In the genomic region with DNA sequence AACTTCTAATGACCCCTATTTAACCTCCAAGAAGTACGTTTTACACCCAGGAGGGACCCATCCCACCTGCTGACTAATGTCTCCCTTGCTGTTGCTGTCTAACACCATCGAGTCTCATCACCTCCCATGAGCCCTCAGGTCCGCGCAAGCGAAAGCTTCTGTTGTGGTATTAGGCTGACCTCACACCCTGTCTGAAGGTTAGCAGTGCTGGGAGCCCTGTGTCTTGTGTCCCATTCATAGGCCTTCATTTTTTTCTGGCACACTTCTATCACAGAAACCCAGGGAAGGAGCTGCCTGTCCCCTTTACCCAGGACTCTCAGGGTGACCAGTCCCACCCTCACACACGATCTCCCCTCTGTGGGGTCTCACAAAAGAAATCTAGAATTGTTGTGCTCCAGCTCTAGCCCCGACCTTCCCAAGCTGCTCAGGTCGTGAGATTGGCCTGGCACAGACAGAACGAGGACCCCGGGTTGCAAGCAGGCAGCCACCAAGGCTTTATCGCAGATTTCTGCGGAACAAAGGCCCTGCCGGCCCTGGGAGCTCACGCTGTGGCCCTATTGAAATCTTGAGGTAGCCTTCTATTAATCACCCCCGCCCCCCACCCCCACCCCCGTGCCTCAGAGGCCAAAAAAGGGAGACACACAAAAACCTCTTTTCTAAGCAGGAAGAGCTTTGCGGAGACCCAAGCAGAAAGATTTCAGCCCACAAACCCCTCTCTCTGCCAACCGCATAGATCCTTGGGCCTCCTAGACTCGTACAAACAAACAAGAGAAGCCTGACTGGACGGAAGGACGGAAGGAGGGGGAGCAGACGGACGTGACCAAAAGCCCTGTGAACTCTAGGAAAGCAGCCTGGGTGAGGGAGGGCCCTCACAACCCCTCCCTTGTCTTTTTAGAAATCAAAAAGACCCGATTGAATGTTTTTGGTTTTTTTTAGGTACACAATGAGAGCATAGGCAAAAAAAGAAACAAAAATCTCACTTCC, we compare ENCODE assay signal across 8 mouse cellular contexts. TPM values are rescaled to one million over a fixed set of nuclear protein-coding genes. Genes with fewer than 3 reads are reported as not detected.
DNase-seq lines count a peak whose midpoint lies in the region; ATAC-seq and TF ChIP-seq lines count a peak whose summit lies in the region.

No protein-coding gene starts in this region.

- DNase-seq in lung, embryonic 14.5 days, result peak; percentile 66
- no peak for DNase-seq in lung, adult 2 months
- DNase-seq in liver, embryonic 11.5 days (ENCODE audit: low spot score), result no peak
- DNase-seq in spleen, postnatal 14 days (ENCODE audit: low spot score in 2 of 2), result no peak
- no peak for DNase-seq in right cerebral cortex, postnatal 4 days

- H3K4me3 ChIP-seq in lung, embryonic 14.5 days (ENCODE audit: low read depth, low read length), result no peak overlapping the region
- H3K4me3 ChIP-seq in lung, adult 2 months (replicated peaks; ENCODE audit: extremely low read depth, low read depth, low read length), result no peak overlapping the region
- no peak overlapping the region for H3K4me3 ChIP-seq in forebrain, embryonic 16.5 days (replicated peaks; ENCODE audit: low read length)
- H3K4me3 ChIP-seq in liver, embryonic 11.5 days (ENCODE audit: low read depth, low read length), result no peak overlapping the region
- no peak overlapping the region for H3K4me3 ChIP-seq in neural tube, embryonic 12.5 days

- no peaks in the 10 kb centered on the region for H3K36me3 ChIP-seq in lung, embryonic 14.5 days (ENCODE audit: insufficient read depth)
- no peaks in the 10 kb centered on the region for H3K36me3 ChIP-seq in forebrain, embryonic 16.5 days (ENCODE audit: control insufficient read depth, insufficient read depth)
- H3K36me3 ChIP-seq in liver, embryonic 11.5 days (ENCODE audit: control insufficient read depth, insufficient read depth, low read length), result no peaks in the 10 kb centered on the region
- H3K36me3 ChIP-seq in neural tube, embryonic 12.5 days, result no peaks in the 10 kb centered on the region

- no peak for ATAC-seq in lung, embryonic 14.5 days (ENCODE audit: insufficient read depth)
- peak; percentile 38 for ATAC-seq in forebrain, embryonic 16.5 days
- no peak for ATAC-seq in liver, embryonic 11.5 days (replicated peaks; ENCODE audit: low FRiP score)
- peak; percentile 48 for ATAC-seq in neural tube, embryonic 12.5 days (ENCODE audit: low FRiP score, low read depth)
- no peak for ATAC-seq in frontal cortex, adult (ENCODE audit: low TSS enrichment)

- TF ChIP-seq POLR2A in lung, adult 2 months (IDR thresholded peaks at IDR 0.05; ENCODE audit: borderline replicate concordance, extremely low read depth, low read depth, low read length), result no peak

- H3K27ac ChIP-seq in lung, embryonic 14.5 days (ENCODE audit: low read depth), result peak overlapping the region; percentile 85
- H3K27ac ChIP-seq in forebrain, embryonic 16.5 days (ENCODE audit: low read length), result peak overlapping the region; percentile 84
- H3K27ac ChIP-seq in liver, embryonic 11.5 days (ENCODE audit: low read depth, low read length), result peak overlapping the region; percentile 8; the same call in 1 of the 2 replicates
- H3K27ac ChIP-seq in neural tube, embryonic 12.5 days, result peak overlapping the region; percentile 91

- WGBS in lung, embryonic 14.5 days, result 15% methylated on average over 24 of the region's 24 CpGs
- 23% methylated on average over 24 of the region's 24 CpGs for WGBS in lung, adult 2 months
- 2% methylated on average over 24 of the region's 24 CpGs for WGBS in forebrain, embryonic 16.5 days
- 14% methylated on average over 24 of the region's 24 CpGs for WGBS in liver, embryonic 11.5 days
- WGBS in neural tube, embryonic 12.5 days, result 5% methylated on average over 24 of the region's 24 CpGs

- peaks cover 7% of the 10 kb centered on the region for H3K4me1 ChIP-seq in lung, embryonic 14.5 days (ENCODE audit: insufficient read depth)
- H3K4me1 ChIP-seq in lung, adult 2 months (ENCODE audit: control insufficient read depth, insufficient read depth, low read length), result peaks cover 6% of the 10 kb centered on the region; the same call in 1 of the 2 replicates
- peaks cover 23% of the 10 kb centered on the region for H3K4me1 ChIP-seq in forebrain, embryonic 16.5 days (replicated peaks; ENCODE audit: control insufficient read depth, insufficient read depth, low read length)
- H3K4me1 ChIP-seq in liver, embryonic 11.5 days (replicated peaks; ENCODE audit: control insufficient read depth, insufficient read depth, low read length), result peaks cover 12% of the 10 kb centered on the region
- H3K4me1 ChIP-seq in neural tube, embryonic 12.5 days, result peaks cover 34% of the 10 kb centered on the region

- peak overlapping the region; percentile 48 for H3K9ac ChIP-seq in lung, embryonic 14.5 days
- peak overlapping the region; percentile 45 for H3K9ac ChIP-seq in forebrain, embryonic 16.5 days (replicated peaks; ENCODE audit: low read depth, low read length)
- H3K9ac ChIP-seq in liver, embryonic 11.5 days (ENCODE audit: low read depth, low read length), result peak overlapping the region; percentile 48
- 0 out of 2 replicates have a peak overlapping the region, but pooled peaks have one; percentile 26 for H3K9ac ChIP-seq in neural tube, embryonic 12.5 days

- H3K4me2 ChIP-seq in lung, embryonic 14.5 days, result peak overlapping the region; percentile 43
- no peak overlapping the region for H3K4me2 ChIP-seq in forebrain, embryonic 16.5 days (ENCODE audit: low read length)
- H3K4me2 ChIP-seq in liver, embryonic 11.5 days, result peak overlapping the region; percentile 39
- H3K4me2 ChIP-seq in neural tube, embryonic 12.5 days (replicated peaks), result peak overlapping the region; percentile 37

- H3K9me3 ChIP-seq in lung, embryonic 14.5 days (ENCODE audit: low read depth, low read length), result no peaks in the 10 kb centered on the region
- no peaks in the 10 kb centered on the region for H3K9me3 ChIP-seq in forebrain, embryonic 16.5 days (ENCODE audit: control insufficient read depth, low read length)
- peaks cover 3% of the 10 kb centered on the region; the same call in 1 of the 2 replicates for H3K9me3 ChIP-seq in liver, embryonic 11.5 days (ENCODE audit: control insufficient read depth, low read length)
- H3K9me3 ChIP-seq in neural tube, embryonic 12.5 days, result 0 out of 2 replicates have a peak, but pooled peaks cover 4% of the 10 kb centered on the region

- H3K27me3 ChIP-seq in lung, embryonic 14.5 days (ENCODE audit: insufficient read depth, low read length), result no peaks in the 10 kb centered on the region
- no peaks in the 10 kb centered on the region for H3K27me3 ChIP-seq in forebrain, embryonic 16.5 days (replicated peaks; ENCODE audit: control insufficient read depth, insufficient read depth, low read length)
- H3K27me3 ChIP-seq in liver, embryonic 11.5 days (replicated peaks; ENCODE audit: control insufficient read depth, insufficient read depth, low read length), result no peaks in the 10 kb centered on the region
- H3K27me3 ChIP-seq in neural tube, embryonic 12.5 days (replicated peaks), result no peaks in the 10 kb centered on the region

- no peak for TF ChIP-seq CTCF in lung, embryonic 14.5 days (IDR thresholded peaks at IDR 0.05; ENCODE audit: low read depth)
- TF ChIP-seq CTCF in lung, adult 2 months (IDR thresholded peaks at IDR 0.05; ENCODE audit: insufficient read depth, low read length), result no peak

RNA-seq across cellular contexts. Expression of a gene that starts 29.8 kb away (rescaled TPM):
- polyA plus RNA-seq in lung, embryonic 14.5 days (2014; fragmentation: Nextera tagmentation; extraction: Ambion mirVana), result 5.4 and 7.9 TPM in 2 replicates
- polyA plus RNA-seq in lung, adult 2 months (2012; rRNA removed), result 23.5 and 26.1 TPM in 2 replicates
- polyA plus RNA-seq in forebrain, embryonic 16.5 days (2015; fragmentation: Nextera tagmentation; extraction: Ambion mirVana), result 4.1 and 4.6 TPM in 2 replicates
- polyA plus RNA-seq in liver, embryonic 11.5 days (2014; fragmentation: Nextera tagmentation; extraction: Ambion mirVana), result 3.1 and 4.0 TPM in 2 replicates
- polyA plus RNA-seq in neural tube, embryonic 12.5 days (2016; fragmentation: Nextera tagmentation; extraction: Ambion mirVana), result 6.2 and 7.2 TPM in 2 replicates

Comparison
In these comparisons a context has a peak if more than half of its experiments do, and no peak if none do; other contexts are left out.
1. ATAC-seq: peak in forebrain, embryonic 16.5 days (single experiment) and neural tube, embryonic 12.5 days (single experiment); none in lung, embryonic 14.5 days (single experiment), liver, embryonic 11.5 days (single experiment) and frontal cortex, adult (single experiment).
2. H3K27ac ChIP-seq: peak in every context shown above with its lines; median percentile 91 in neural tube, embryonic 12.5 days; 85 in lung, embryonic 14.5 days; 84 in forebrain, embryonic 16.5 days; 8 in liver, embryonic 11.5 days.
3. Peak in every context shown above with its lines, with median percentiles within 50 percentile points of each other: H3K9ac ChIP-seq.